Mouse (Mus musculus) E14TG2a.4 (cell line): Measurements from ENCODE around the gene Cadm1.

Experiments used
- H3K27me3 ChIP-seq: 2 replicates; pipeline ENCODE4 v1.6.1; 2014; ENCODE audit warnings: low read length, control low read depth; ENCODE audit not compliant: insufficient read depth
- H3K36me3 ChIP-seq: 2 replicates; pipeline ENCODE4 v1.6.1; 2014; ENCODE audit warnings: low read length, control low read depth; ENCODE audit not compliant: insufficient read depth
- H3K4me1 ChIP-seq: replicated peaks from 2 replicates; pipeline ENCODE4 v1.6.1; 2014; ENCODE audit warnings: low read depth, low read length, control low read depth
- H3K4me3 ChIP-seq: replicated peaks from 2 replicates; pipeline ENCODE4 v1.5.1; 2014; ENCODE audit warnings: mild to moderate bottlenecking, low read length
- H3K9me3 ChIP-seq: 2 replicates; pipeline ENCODE4 v1.6.1; 2014; ENCODE audit warnings: low read length, control low read depth
- CTCF ChIP-seq: conservative IDR thresholded peaks from 2 replicates; pipeline ENCODE4 v1.5.1; 2014; ENCODE audit warnings: low read length
- NANOG ChIP-seq: IDR thresholded peaks from 2 replicates; pipeline ENCODE4 v1.6.1; 2014; ENCODE audit warnings: borderline replicate concordance, low read length, mixed read lengths
- POU5F1 ChIP-seq: IDR thresholded peaks from 2 replicates; pipeline ENCODE4 v1.6.1; 2014; ENCODE audit warnings: low read length, borderline replicate concordance

The Cadm1 gene

GRCm38 (mm10) chr9:47565088-47565487 lies 35.1 kb downstream of the Cadm1 start:
- Histone ChIP-seq H3K27me3 (no peaks in the 10 kb centered on the region), H3K9me3 (no peaks in the 10 kb centered on the region), H3K4me3 (no peak overlapping the region), H3K36me3 (0 out of 2 replicates have a peak, but pooled peaks cover 9% of the 10 kb centered on the region), H3K4me1 (peaks cover 18% of the 10 kb centered on the region)
- no peak for TF ChIP-seq POU5F1
- no peak for TF ChIP-seq NANOG
- TF ChIP-seq CTCF, result no peak

GRCm38 (mm10) chr9:47567873-47568272 lies 37.9 kb downstream of the Cadm1 start:
- no peak overlapping the region for H3K4me3 ChIP-seq
- TF ChIP-seq CTCF, result no peak
- no peak for TF ChIP-seq POU5F1
- TF ChIP-seq NANOG, result no peak
- peaks cover 36% of the 10 kb centered on the region for H3K4me1 ChIP-seq
- no peaks in the 10 kb centered on the region for H3K27me3 ChIP-seq
- H3K36me3 ChIP-seq, result 0 out of 2 replicates have a peak, but pooled peaks cover 10% of the 10 kb centered on the region
- H3K9me3 ChIP-seq, result no peaks in the 10 kb centered on the region

- H3K9me3 ChIP-seq, result no peaks in the 10 kb centered on the region
- TF ChIP-seq NANOG (no peak), CTCF (no peak), POU5F1 (no peak)
- no peaks in the 10 kb centered on the region for H3K27me3 ChIP-seq
- peaks cover 45% of the 10 kb centered on the region for H3K4me1 ChIP-seq
- peaks cover 10% of the 10 kb centered on the region; the same call in 1 of the 2 replicates for H3K36me3 ChIP-seq
- H3K4me3 ChIP-seq, result no peak overlapping the region
These were observed 40.2 kb downstream of the Cadm1 start for GRCm38 (mm10) chr9:47570184-47570583.

- Histone ChIP-seq H3K9me3 (no peaks in the 10 kb centered on the region), H3K27me3 (no peaks in the 10 kb centered on the region), H3K36me3 (peaks cover 10% of the 10 kb centered on the region; the same call in 1 of the 2 replicates), H3K4me1 (peaks cover 56% of the 10 kb centered on the region), H3K4me3 (peak overlapping the region; percentile 79)
- TF ChIP-seq NANOG, result no peak
- no peak for TF ChIP-seq POU5F1
- TF ChIP-seq CTCF, result no peak
These were observed 41.5 kb downstream of the Cadm1 start for GRCm38 (mm10) chr9:47571461-47571860.

- H3K4me1 ChIP-seq, result peaks cover 62% of the 10 kb centered on the region
- no peaks in the 10 kb centered on the region for H3K27me3 ChIP-seq
- no peak for TF ChIP-seq NANOG
- TF ChIP-seq POU5F1, result no peak
- TF ChIP-seq CTCF, result no peak
- H3K36me3 ChIP-seq, result peaks cover 13% of the 10 kb centered on the region
- no peaks in the 10 kb centered on the region for H3K9me3 ChIP-seq
- H3K4me3 ChIP-seq, result peak overlapping the region; percentile 79
These were observed 42.2 kb downstream of the Cadm1 start for GRCm38 (mm10) chr9:47572132-47572531.

- peaks cover 74% of the 10 kb centered on the region for H3K4me1 ChIP-seq
- H3K9me3 ChIP-seq, result no peaks in the 10 kb centered on the region
- H3K36me3 ChIP-seq, result peaks cover 13% of the 10 kb centered on the region
- TF ChIP-seq NANOG (no peak), CTCF (no peak), POU5F1 (no peak)
- H3K27me3 ChIP-seq, result no peaks in the 10 kb centered on the region
- H3K4me3 ChIP-seq, result peak overlapping the region; percentile 13; the same call in 1 of the 2 replicates
These were observed 43.5 kb downstream of the Cadm1 start for GRCm38 (mm10) chr9:47573456-47573855.

- no peaks in the 10 kb centered on the region for H3K9me3 ChIP-seq
- no peak overlapping the region for H3K4me3 ChIP-seq
- H3K4me1 ChIP-seq, result peaks cover 85% of the 10 kb centered on the region
- peaks cover 6% of the 10 kb centered on the region for H3K36me3 ChIP-seq
- no peaks in the 10 kb centered on the region for H3K27me3 ChIP-seq
- TF ChIP-seq POU5F1 (no peak), NANOG (no peak), CTCF (no peak)
These were observed 44.9 kb downstream of the Cadm1 start for GRCm38 (mm10) chr9:47574710-47575414.

GRCm38 (mm10) chr9:47575764-47576163 lies 45.8 kb downstream of the Cadm1 start:
- no peak for TF ChIP-seq POU5F1
- TF ChIP-seq CTCF, result no peak
- no peak for TF ChIP-seq NANOG

GRCm38 (mm10) chr9:47579464-47579863 lies 49.5 kb downstream of the Cadm1 start:
- Histone ChIP-seq H3K36me3 (peaks cover 3% of the 10 kb centered on the region), H3K4me3 (0 out of 2 replicates have a peak overlapping the region, but pooled peaks have one; percentile 20), H3K9me3 (no peaks in the 10 kb centered on the region), H3K27me3 (no peaks in the 10 kb centered on the region), H3K4me1 (peaks cover 93% of the 10 kb centered on the region)
- TF ChIP-seq POU5F1 (no peak), NANOG (no peak), CTCF (no peak)

More at GRCm38 (mm10) chr9:47575764-47576163, 45.8 kb downstream of the Cadm1 start:
- peaks cover 3% of the 10 kb centered on the region for H3K36me3 ChIP-seq
- H3K4me1 ChIP-seq, result peaks cover 93% of the 10 kb centered on the region
- no peak overlapping the region for H3K4me3 ChIP-seq
- no peaks in the 10 kb centered on the region for H3K27me3 ChIP-seq
- H3K9me3 ChIP-seq, result no peaks in the 10 kb centered on the region
